Mouse (Mus musculus) liver, embryonic 12.5 days (tissue): ENCODE measurements at regions not wholly inside any gene's neighbourhood (a gene's known extent, or its start where the extent isn't known, plus 50 kb on each side); places are given as distances from the start of the nearest gene placed in this dataset.
A peak's percentile ranks its signal among the peaks of the same experiment; 100 is the strongest.
"Not testable (repeated sequence)": the region's sequence is repeated elsewhere in the genome, so short reads cannot be mapped to it uniquely, and the experiment has no call there.

Experiments
- ATAC-seq: fragments of 200-750 bp; cut with Nextera tagmentation; 2 replicates; pipeline ENCODE4 v1.8.0; 2017; ENCODE audit warnings: moderate number of reproducible peaks, mild to moderate bottlenecking, moderate library complexity
- H3K27ac ChIP-seq: fragments of 300-500 bp; sonication (generic); 2 replicates; pipeline ENCODE4 v1.5.1; 2016; ENCODE audit warnings: mild to moderate bottlenecking
- H3K27me3 ChIP-seq: fragments of 300-500 bp; sonication (generic); replicated peaks from 2 replicates; pipeline ENCODE4 v1.6.1; 2016; ENCODE audit warnings: mild to moderate bottlenecking, moderate library complexity
- H3K36me3 ChIP-seq: fragments of 300-500 bp; sonication (generic); 2 replicates; pipeline ENCODE4 v1.6.1; 2016; ENCODE audit warnings: mild to moderate bottlenecking, moderate library complexity
- H3K4me1 ChIP-seq: fragments of 300-500 bp; sonication (generic); 2 replicates; pipeline ENCODE4 v1.6.1; 2016
- H3K4me2 ChIP-seq: fragments of 300-500 bp; sonication (generic); 2 replicates; pipeline ENCODE4 v1.6.1; 2016; ENCODE audit warnings: mild to moderate bottlenecking, moderate library complexity
- H3K4me3 ChIP-seq: fragments of 300-500 bp; sonication (generic); 2 replicates; pipeline ENCODE4 v1.5.1; 2016; ENCODE audit warnings: mild to moderate bottlenecking, moderate library complexity
- H3K9ac ChIP-seq: fragments of 300-500 bp; sonication (generic); 2 replicates; pipeline ENCODE4 v1.6.1; 2016; ENCODE audit warnings: mild to moderate bottlenecking, moderate library complexity
- H3K9me3 ChIP-seq: fragments of 300-500 bp; sonication (generic); replicated peaks from 2 replicates; pipeline ENCODE4 v1.6.1; 2016; ENCODE audit warnings: mild to moderate bottlenecking, moderate library complexity
- WGBS: fragments of 180-500 bp; shearing (Covaris S2); methylation state at CpG from one replicate; pipeline ENCODE4 v1.1.7; 2016; ENCODE audit not compliant: insufficient replicate concordance; 5-methylcytosine and 5-hydroxymethylcytosine counted together

DNA sequence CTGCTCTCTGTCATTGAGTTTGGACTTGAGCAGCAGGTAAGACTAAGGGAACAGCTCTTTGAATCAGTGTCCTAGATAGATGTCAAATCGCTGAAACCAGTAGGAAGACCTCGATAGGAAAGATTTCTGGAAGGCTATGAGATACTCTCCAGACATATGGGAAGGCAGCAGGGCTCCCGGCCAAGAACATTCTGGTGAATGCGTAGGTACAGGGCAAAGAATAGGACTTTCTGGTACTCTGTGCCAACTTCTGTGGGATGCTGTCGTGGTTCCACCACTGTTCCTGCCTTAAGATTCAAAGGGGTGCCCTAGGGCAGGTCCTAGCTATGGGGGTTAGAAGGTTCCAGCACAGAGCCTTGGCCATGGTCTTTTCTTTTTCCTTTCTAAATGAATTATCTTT lies 138.5 kb upstream of the Bcor start:
- peaks cover 11% of the 10 kb centered on the region; the same call in 1 of the 2 replicates for H3K27me3 ChIP-seq
- no peak overlapping the region for H3K4me3 ChIP-seq
- H3K4me2 ChIP-seq, result no peak overlapping the region
- ATAC-seq, result no peak
- H3K9me3 ChIP-seq, result no peaks in the 10 kb centered on the region
- no peaks in the 10 kb centered on the region for H3K36me3 ChIP-seq
- 66% methylated on average over 5 of the region's 5 CpGs for WGBS
- peaks cover 27% of the 10 kb centered on the region for H3K4me1 ChIP-seq
- H3K27ac ChIP-seq, result no peak overlapping the region
- no peak overlapping the region for H3K9ac ChIP-seq

GRCm38 (mm10) chrX:12299236-12299635 lies 139.1 kb upstream of the Bcor start:
- H3K9me3 ChIP-seq, result no peaks in the 10 kb centered on the region
- 84% methylated on average over 11 of the region's 11 CpGs for WGBS
- H3K27ac ChIP-seq, result no peak overlapping the region
- no peak overlapping the region for H3K4me3 ChIP-seq
- H3K9ac ChIP-seq, result no peak overlapping the region
- H3K4me2 ChIP-seq, result no peak overlapping the region
- ATAC-seq, result no peak
- peaks cover 10% of the 10 kb centered on the region; the same call in 1 of the 2 replicates for H3K27me3 ChIP-seq
- peaks cover 27% of the 10 kb centered on the region for H3K4me1 ChIP-seq
- H3K36me3 ChIP-seq, result no peaks in the 10 kb centered on the region

GRCm38 (mm10) chrX:12304678-12305077 lies 144.5 kb upstream of the Bcor start:
- H3K4me2 ChIP-seq, result no peak overlapping the region
- H3K27me3 ChIP-seq, result peaks cover 13% of the 10 kb centered on the region
- no peak for ATAC-seq
- no peak overlapping the region for H3K9ac ChIP-seq
- no peaks in the 10 kb centered on the region for H3K36me3 ChIP-seq
- no peak overlapping the region for H3K4me3 ChIP-seq
- WGBS, result 73% methylated on average over 5 of the region's 5 CpGs
- H3K4me1 ChIP-seq, result no peaks in the 10 kb centered on the region
- no peaks in the 10 kb centered on the region for H3K9me3 ChIP-seq
- H3K27ac ChIP-seq, result no peak overlapping the region

GRCm38 (mm10) chrX:12306940-12307339 lies 146.8 kb upstream of the Bcor start:
- 82% methylated on average over 3 of the region's 3 CpGs for WGBS
- Histone ChIP-seq H3K27ac (no peak overlapping the region), H3K4me1 (peaks cover 1% of the 10 kb centered on the region), H3K27me3 (peaks cover 9% of the 10 kb centered on the region), H3K9ac (no peak overlapping the region), H3K36me3 (no peaks in the 10 kb centered on the region), H3K9me3 (no peaks in the 10 kb centered on the region), H3K4me3 (no peak overlapping the region), H3K4me2 (no peak overlapping the region)
- no peak for ATAC-seq

- H3K36me3 ChIP-seq, result no peaks in the 10 kb centered on the region
- H3K4me2 ChIP-seq, result peak overlapping the region; percentile 40
- H3K4me1 ChIP-seq, result peaks cover 22% of the 10 kb centered on the region
- 29% methylated on average over 5 of the region's 5 CpGs for WGBS
- H3K27me3 ChIP-seq, result peaks cover 9% of the 10 kb centered on the region
- no peak overlapping the region for H3K4me3 ChIP-seq
- H3K9me3 ChIP-seq, result no peaks in the 10 kb centered on the region
- ATAC-seq, result peak; percentile 95
- peak overlapping the region; percentile 77 for H3K27ac ChIP-seq
- peak overlapping the region; percentile 22 for H3K9ac ChIP-seq
Observed at GRCm38 (mm10) chrX:12312534-12312933, 152.4 kb upstream of the Bcor start.

- Histone ChIP-seq H3K4me1 (peaks cover 31% of the 10 kb centered on the region), H3K4me3 (no peak overlapping the region), H3K4me2 (no peak overlapping the region), H3K9me3 (no peaks in the 10 kb centered on the region), H3K36me3 (no peaks in the 10 kb centered on the region), H3K27ac (no peak overlapping the region), H3K27me3 (no peaks in the 10 kb centered on the region), H3K9ac (no peak overlapping the region)
- ATAC-seq, result no peak
- WGBS, result 73% methylated on average over 3 of the region's 3 CpGs
Observed at GRCm38 (mm10) chrX:12315658-12316057, 155.5 kb upstream of the Bcor start.

GRCm38 (mm10) chrX:12317488-12317887 lies 157.3 kb upstream of the Bcor start:
- H3K9ac ChIP-seq, H3K4me2 ChIP-seq, H3K9me3 ChIP-seq, H3K27me3 ChIP-seq, H3K4me3 ChIP-seq, H3K36me3 ChIP-seq, H3K27ac ChIP-seq: not testable (repeated sequence)
- ATAC-seq, result peak; percentile 45; the same call in 1 of the 2 replicates
- H3K4me1 ChIP-seq, result peaks cover 25% of the 10 kb centered on the region
- WGBS, result 49% methylated on average over 2 of the region's 2 CpGs

DNA sequence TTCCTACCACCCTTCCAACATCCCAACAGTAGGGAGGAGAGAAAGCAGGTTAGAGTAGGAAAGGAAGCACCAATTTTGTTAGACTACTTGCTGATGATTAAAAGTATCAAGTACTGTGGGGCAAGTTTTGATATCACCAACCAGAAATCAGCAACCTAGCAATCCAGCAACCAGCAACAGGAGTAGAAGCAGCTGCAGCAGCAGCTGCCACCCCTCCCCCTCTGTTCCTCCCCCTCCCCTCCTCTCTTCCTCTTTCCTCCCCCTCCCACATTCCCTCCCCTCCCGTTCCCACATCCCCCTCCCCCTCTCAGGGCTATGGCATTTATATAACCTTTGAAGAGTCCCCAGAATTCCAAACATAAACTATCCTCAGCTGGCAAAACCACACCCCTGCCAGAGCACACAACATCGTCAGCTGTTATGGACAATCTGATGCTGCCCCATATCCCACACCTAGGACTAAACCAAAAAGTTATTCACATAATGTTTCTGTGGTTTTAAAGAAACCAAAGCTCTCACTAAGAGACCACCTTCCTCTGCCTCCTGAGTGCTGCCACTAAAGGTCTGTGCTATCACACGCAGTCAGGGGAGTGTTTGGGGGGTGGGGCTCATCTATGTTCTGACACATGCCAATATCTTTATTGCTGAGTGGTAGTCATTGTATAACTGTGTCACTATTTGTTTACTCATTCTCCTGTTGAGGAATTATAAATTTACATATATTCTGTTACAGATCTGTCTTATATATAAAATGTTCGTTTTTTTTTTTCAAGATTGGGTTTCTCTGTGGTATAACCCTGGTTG lies 158.9 kb upstream of the Bcor start:
- 0 out of 2 replicates have a peak, but pooled peaks have one; percentile 55 for ATAC-seq
- H3K9ac ChIP-seq, result no peak overlapping the region

GRCm38 (mm10) chrX:12322453-12322852 lies 162.3 kb upstream of the Bcor start:
- no peak for ATAC-seq
- WGBS, result 65% methylated on average over 1 of the region's 1 CpGs
- no peak overlapping the region for H3K9ac ChIP-seq
- no peaks in the 10 kb centered on the region for H3K9me3 ChIP-seq
- H3K4me1 ChIP-seq, result peaks cover 9% of the 10 kb centered on the region
- H3K4me3 ChIP-seq, result no peak overlapping the region
- peaks cover 2% of the 10 kb centered on the region; the same call in 1 of the 2 replicates for H3K27me3 ChIP-seq
- no peak overlapping the region for H3K4me2 ChIP-seq
- no peaks in the 10 kb centered on the region for H3K36me3 ChIP-seq
- no peak overlapping the region for H3K27ac ChIP-seq

More for the DNA sequence above, 158.9 kb upstream of the Bcor start:
- no peaks in the 10 kb centered on the region for H3K27me3 ChIP-seq
- H3K36me3 ChIP-seq, result no peaks in the 10 kb centered on the region
- H3K27ac ChIP-seq, result no peak overlapping the region
- 36% methylated on average over 4 of the region's 4 CpGs for WGBS
- H3K9me3 ChIP-seq, result no peaks in the 10 kb centered on the region
- no peak overlapping the region for H3K4me2 ChIP-seq
- H3K4me1 ChIP-seq, result peaks cover 14% of the 10 kb centered on the region
- H3K4me3 ChIP-seq, result no peak overlapping the region

- WGBS, result 67% methylated on average over 3 of the region's 3 CpGs
- H3K27me3 ChIP-seq, result peaks cover 5% of the 10 kb centered on the region; the same call in 1 of the 2 replicates
- H3K4me1 ChIP-seq, result peaks cover 9% of the 10 kb centered on the region
- ATAC-seq, result no peak
- no peaks in the 10 kb centered on the region for H3K36me3 ChIP-seq
- H3K4me3 ChIP-seq, result no peak overlapping the region
- no peaks in the 10 kb centered on the region for H3K9me3 ChIP-seq
- no peak overlapping the region for H3K9ac ChIP-seq
- no peak overlapping the region for H3K4me2 ChIP-seq
- no peak overlapping the region for H3K27ac ChIP-seq
Observed at GRCm38 (mm10) chrX:12323268-12323667, 163.1 kb upstream of the Bcor start.

GRCm38 (mm10) chrX:12323812-12324211 lies 163.7 kb upstream of the Bcor start:
- no peak for ATAC-seq
- Histone ChIP-seq H3K27ac (no peak overlapping the region), H3K9ac (no peak overlapping the region), H3K27me3 (peaks cover 5% of the 10 kb centered on the region; the same call in 1 of the 2 replicates), H3K36me3 (no peaks in the 10 kb centered on the region), H3K4me2 (no peak overlapping the region), H3K9me3 (no peaks in the 10 kb centered on the region), H3K4me3 (no peak overlapping the region), H3K4me1 (peaks cover 5% of the 10 kb centered on the region)
- 70% methylated on average over 6 of the region's 6 CpGs for whole genome bisulfite sequencing

GRCm38 (mm10) chrX:12327464-12327863 lies 167.3 kb upstream of the Bcor start:
- ATAC-seq, result no peak
- Histone ChIP-seq H3K4me2 (no peak overlapping the region), H3K4me1 (no peaks in the 10 kb centered on the region), H3K9me3 (no peaks in the 10 kb centered on the region), H3K36me3 (no peaks in the 10 kb centered on the region), H3K4me3 (no peak overlapping the region), H3K27me3 (peaks cover 5% of the 10 kb centered on the region; the same call in 1 of the 2 replicates), H3K27ac (no peak overlapping the region), H3K9ac (no peak overlapping the region)
- WGBS, result 61% methylated on average over 4 of the region's 4 CpGs
